Mouse (Mus musculus) neutrophil, adult 5-6 weeks (primary cell): ENCODE results near the gene Clk1. TPM values are rescaled to one million over a fixed set of nuclear protein-coding genes. Genes with fewer than 3 reads are reported as not detected.

Experiments used
- ATAC-seq: fragments of 151-379, 151-347 bp; 2 replicates; pipeline ENCODE4 v1.8.0; 2017; ENCODE audit warnings: mild to moderate bottlenecking, moderate TSS enrichment; ENCODE audit not compliant: insufficient number of reproducible peaks, poor library complexity, low FRiP score, severe bottlenecking; ENCODE audit errors: extremely low read depth
- total RNA-seq: library from RNA; stranded (forward); fragments of 200-1000 nt; gene quantifications from 2 replicates; pipeline ENCODE4 v1.2.3, GENCODE M21; 2017

The Clk1 gene
- total RNA-seq: 1,441 and 1,572 TPM in 2 replicates

DNA sequence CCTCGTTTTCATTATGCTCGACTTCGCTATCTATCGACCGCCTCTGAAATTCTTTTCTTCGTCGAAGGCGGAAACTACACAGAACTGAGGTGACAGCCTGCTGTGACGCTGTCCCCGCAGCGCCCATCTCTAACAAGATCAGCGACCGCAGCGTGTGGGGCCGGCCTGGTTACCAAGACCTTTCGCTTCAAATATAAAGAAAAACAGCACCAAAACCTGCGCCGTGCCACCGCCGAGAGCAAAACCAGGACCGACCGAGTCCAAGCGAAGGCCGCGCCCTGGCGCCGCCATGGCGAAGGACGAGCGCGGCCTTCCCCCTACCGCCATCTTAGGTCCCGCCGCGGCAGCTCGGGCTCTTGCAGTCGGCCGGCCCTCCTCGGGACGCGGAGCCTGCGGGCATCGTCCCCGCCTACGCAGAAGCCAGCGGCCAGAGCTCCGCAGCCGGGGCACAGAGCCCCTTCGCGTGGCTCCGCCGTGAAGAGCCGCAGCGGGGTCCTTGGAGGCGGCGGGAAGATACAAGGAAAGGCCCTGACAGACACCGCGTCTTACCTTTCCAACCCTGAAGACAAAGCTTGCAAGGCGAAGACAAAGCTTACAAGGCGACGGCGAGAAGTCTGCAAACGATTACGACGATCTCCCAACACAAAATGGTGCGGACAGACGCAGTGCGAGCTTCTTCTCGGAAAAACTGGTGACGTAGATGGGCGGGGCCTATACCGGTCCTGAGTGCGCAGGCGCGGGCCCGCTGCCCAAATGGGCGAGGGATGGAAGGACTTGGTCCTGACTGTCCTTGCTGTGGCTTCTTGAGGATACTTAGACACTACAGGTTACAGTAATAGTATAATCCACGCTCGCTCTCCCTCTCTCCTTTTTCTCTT is at the start of gene Clk1:
Clk1 (minus strand) TSS at position 696 of the 878 bp plus-strand sequence.
- peak; percentile 86 for ATAC-seq

DNA sequence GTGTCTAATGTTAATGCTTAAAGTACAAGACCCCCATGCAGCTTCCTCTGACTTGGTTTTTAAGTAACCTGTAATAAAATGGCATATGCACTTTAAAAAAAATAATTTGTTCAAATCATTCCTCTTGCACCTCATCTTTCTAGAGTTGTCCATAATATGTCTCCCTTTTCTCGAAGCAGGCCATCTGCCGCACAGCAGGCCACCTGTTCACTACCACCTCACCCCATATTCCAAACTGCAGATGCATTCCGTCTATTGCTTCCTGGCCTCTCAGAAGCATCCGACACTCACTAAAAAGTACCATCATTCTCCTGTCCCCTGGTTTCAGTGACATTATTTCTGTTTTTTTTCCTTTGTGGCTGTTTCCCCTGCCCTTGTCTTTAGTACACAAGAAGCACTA is 41.7 kb upstream of the Clk1 start:
- ATAC-seq: no peak

DNA sequence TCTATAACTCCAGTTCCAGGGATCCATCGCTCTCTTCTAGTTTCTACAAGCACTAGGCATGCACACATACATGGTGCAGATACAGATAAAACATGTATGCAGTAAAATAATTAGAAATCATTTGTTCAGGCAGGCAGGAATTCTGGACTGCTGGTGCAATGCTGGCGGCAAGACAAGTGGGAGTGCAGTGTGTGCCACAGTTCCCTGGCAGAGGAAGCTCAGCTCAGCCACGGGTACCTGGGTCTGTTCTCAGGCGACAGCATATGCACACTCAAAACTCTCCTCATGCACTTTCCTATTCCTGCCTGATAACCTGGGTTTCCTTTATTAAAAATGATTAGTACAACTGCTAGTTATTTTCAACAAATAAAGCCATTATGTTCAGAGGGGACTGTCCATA is 41.2 kb upstream of the Clk1 start:
- no peak for ATAC-seq

DNA sequence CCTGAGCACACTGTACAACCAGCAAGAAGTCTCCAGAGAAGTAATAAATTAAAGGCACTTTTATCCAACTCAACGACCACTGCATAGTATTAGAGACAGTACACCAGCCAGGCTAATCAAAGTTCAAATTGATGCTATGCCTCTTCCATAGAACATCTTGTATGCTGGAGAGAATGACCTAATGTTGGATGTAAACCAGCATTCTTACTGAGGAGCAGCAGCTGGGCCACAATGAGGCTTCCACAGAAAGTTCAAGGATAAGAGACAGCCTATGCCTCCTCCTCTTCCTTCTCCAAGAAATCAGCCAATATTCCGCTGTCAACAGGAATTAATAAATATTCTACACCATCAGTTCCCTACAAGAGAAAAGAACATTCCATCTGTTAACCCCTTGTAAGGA is 40.1 kb upstream of the Clk1 start:
- ATAC-seq: no peak

DNA sequence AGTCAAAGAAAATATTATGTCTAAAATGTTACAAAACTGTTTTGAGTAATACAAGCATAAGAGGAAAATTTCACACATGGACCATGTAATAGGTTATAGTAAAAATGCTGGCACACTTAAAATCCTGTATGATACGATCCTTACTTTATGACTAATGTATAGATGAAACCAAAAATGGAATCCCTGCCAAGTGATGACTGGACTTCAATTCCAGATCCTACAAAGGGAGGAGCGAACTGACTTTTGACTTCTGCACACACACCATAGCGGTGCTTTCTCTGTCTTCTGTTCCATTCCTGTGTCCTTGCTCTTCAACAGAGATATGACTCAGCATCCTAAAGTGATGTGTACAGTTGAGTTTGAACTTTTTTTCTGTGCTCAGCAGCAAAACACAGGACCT is 36.7 kb upstream of the Clk1 start:
- ATAC-seq: no peak

DNA sequence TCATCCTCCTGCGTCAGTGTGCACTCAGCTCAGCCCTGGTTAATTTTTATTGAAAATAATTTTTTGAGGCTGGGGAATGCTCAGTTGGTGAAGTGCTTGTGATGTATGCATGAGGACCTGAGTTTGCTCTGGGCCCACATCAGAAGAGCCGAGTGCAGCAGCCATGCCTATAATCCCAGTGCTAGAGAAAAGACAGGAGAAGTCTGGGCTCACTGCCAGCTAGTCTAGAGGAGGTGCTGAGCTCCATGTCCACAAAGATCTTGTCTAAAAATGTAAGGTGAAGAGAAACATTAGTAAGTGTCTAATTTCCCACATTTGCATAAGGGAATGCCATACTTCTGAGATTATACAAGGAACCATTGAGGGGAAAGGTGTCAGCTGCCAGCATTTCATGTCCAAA is 35.0 kb upstream of the Clk1 start:
- no peak for ATAC-seq

DNA sequence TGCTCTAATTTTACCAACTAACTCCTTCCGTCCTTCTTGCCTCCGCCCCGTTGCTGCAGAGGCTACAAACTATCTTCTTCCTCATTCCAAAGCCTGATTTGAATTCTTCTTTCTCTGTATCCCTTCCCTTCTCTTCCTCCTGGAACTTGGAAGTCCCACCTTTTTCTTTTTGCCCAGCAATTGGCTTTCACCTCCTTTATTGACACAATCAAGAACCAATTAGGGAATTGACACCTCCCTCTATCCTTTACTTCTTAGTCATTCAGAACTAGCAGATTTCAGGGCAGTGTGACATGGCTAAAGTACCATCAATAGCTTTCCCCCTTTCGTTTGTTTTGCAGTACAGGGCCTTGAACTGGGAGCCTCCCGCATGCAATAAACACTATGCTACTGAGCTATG is 34.3 kb upstream of the Clk1 start:
- ATAC-seq: no peak

DNA sequence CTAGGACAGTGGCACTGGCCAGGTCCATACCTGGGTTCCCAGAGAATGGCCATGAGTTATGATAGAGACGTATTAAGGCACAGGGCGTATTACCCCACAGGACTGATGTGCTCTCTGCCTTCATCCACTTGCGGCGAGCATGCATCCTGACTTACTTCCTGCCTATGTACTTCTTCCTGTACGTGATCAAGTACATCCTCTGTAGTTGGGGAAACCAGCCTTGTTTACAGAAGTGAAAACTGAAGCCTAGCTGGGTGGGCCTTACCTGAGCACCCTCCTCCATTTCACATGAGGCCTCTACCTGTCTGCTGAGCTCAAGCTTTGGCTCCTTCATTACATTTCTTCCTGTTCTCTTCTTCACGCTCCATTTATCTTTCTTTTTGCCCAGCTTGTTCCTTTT is 30.4 kb upstream of the Clk1 start:
- ATAC-seq: peak; percentile 51; the same call in 1 of the 2 replicates

DNA sequence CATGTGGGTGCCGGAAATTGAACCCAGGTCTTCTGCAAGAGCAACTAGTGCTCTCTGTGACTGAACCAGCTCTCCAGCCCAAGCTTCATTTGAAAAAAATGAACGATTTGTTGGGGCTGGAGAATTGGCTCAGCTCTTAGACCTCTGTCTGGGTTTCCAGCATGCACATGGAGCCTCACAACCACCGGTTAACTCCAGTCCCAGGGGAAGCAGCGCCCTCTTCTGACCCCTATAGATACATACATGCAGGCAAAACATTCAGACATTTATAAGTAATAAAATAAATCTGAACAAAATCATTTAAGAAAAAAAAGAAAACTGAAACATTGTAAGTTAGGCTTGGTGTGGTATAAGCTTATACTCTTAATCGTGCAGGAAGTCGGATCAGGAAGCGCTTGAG is 24.5 kb upstream of the Clk1 start:
- ATAC-seq: no peak

DNA sequence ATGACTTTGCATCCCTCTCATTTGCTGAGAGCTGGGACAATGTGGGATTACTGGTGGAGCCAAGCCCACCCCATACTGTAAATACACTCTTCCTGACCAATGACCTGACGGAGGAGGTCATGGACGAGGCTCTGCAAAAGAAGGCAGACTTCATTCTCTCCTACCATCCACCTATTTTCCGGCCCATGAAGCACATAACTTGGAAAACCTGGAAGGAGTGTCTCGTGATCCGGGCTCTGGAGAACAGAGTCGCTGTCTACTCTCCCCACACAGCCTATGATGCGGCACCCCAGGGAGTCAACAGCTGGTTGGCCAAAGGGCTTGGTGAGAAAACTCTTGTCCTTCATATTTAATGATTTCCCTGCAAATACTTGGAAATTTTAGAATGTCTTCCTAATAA is 23.9 kb upstream of the Clk1 start:
- no peak for ATAC-seq

DNA sequence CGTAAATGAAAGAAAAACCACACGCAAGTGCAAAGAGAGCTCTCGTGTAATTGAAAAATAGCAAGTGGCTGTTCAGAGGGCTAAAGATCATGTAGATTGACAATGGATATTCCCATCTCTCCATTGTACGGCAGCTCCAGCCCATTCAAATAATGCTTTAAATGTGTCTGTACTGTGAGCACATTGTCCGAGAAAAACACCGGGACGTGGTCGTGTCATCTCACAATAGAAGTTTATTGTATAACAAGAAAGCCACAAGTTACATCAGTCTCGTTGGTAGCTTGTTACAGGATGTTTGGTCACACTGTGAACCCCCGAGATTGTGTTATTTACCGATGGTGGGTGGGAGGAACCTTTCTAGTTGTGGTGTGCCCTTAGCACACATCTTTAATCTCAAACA is 22.0 kb upstream of the Clk1 start:
- no peak for ATAC-seq

DNA sequence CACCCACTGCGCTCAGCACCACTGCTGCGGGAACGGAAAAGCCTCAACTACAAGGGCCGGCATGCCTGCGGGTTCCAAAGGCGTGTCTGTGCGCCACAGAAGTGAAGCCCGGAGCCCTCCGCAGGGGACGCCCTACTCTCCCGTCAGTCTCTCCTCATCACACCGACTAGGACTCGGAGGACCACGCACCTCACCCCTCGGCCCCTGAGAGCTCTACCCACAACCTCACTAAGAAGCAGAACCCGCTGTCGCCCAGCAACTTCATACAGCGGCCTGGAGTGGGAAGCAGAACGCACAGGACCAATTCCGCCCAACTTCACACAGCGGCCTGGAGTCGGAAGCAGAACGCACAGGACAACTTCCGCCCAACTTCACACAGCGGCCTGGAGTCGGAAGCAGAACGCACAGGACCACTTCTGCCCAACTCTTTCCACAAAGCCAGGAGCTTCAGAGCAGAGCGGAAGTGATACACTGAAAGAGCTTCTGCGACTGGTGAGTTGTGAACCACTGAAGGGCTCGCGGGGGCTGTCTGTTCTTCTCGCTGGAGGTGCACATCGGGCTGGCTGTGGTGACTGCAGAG is 21.4 kb upstream of the Clk1 start, which contains the start of the genes Nif3l1 and Ppil3:
Nif3l1 (plus strand) TSS at position 9 of the 580 bp plus-strand sequence.
Ppil3 (minus strand) TSS at position 344 of the 580 bp plus-strand sequence.
- ATAC-seq: peak; percentile 94

DNA sequence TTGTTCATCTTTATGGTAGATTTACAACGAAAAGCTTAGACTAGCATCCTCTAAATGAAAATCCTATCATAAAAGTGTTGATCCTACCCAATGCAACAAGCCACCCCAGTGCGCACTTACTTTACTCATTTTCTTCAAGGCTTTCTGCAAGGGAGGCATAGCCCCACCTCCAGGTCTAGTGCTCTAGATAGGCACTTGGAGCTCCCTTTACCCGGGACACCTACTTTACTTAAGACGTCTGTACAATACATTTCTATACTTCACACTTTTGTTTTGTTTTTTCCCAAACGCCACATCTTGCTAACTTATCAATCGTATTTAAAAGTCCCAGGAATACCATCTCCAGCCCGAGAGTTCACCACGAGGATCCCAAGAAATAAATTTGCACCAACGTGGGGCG is 20.8 kb upstream of the Clk1 start:
- ATAC-seq: no peak

DNA sequence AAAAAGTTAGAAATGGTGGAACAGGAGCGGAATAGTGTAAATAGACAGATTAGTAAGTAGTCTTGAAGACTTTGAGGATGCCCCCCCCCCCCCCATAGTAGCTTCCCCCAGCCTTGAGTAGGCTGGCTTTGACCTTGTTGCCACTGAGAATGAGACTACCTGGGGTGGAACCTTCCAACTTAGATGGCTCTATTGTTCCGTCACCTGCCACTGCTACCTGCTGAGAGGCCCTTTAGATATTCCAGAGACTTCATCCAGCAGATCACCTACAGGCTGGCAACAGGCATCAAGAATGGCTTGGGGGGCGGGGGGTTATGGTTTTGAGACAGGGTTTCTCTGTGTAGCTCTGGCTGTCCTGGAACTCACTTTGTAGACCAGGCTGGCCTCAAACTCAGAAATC is 685 bp upstream of the Clk1 start:
- no peak for ATAC-seq

DNA sequence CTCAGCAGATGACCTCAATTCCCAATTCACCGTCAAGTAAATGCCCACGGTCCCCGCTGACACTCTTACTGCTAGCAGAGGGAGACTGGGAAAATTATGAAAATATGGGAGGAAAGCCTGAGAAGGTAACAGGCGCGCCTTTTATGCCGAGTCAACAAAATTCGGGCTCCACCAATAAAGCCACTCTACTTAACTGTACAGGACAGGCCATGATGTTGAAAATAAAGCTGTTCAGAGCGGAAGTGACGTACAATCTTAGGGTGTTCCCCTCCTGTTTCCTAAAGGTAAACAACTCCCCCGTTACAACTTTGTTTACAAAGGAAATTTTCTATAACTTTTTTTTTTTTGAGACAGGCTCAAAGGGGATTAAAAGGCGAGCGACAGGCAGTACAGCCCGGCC is 987 bp downstream of the Clk1 start:
- peak; percentile 73 for ATAC-seq

DNA sequence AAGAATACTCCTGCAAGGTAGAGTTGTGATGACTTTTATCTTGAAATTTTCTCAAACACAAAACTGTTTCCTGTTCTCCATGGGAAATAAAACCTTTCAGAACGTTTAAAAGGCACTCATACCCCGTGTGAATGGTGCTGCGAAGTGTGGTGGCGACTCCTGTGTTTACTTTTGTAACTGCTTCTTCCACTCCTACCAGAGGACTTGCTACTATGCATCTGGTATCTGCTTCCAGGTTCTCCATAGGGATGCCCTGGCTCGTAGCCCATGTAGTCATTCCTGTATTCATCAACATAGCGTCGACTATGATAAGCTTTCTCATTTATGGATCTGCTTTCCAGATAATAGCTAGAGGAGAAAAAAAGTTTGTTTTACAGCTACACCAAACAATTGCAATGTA is 2.9 kb downstream of the Clk1 start:
- no peak for ATAC-seq

DNA sequence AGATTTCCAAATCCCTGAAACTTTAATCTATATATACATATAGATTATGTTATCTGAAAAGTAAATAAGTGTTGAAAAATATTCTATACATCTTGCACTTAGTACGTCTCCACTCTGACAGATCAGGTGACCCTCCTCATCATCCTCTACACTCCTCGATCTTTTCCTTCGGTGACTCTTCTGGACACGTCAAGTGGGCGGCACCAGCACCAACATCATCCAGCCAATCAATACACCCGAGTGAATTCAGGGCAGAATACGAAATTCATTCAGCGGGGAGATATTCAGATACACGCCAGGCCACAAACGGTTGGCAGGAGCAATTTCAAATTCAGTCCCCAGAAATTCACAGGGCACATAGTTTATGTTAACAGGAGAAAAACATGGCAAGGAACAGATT is 3.8 kb downstream of the Clk1 start:
- ATAC-seq: no peak

DNA sequence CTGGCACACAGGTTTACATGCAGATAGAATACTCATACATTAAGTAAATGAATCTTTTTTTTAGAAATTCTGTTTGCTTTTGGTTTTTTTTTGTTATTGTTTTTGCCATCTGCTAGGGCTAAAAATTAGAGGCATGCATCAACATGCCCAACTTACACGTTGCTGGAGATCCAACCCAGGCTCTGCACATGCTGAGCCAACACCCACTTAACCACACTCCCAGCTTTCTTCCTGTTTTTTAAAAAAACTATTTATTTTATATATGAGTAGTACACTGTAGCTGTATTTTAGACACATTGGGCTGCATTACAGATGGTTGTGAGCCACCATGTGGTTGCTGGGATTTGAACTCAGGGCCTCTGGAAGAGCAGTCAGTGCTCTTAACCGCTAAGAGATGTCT is 7.8 kb downstream of the Clk1 start:
- no peak for ATAC-seq

DNA sequence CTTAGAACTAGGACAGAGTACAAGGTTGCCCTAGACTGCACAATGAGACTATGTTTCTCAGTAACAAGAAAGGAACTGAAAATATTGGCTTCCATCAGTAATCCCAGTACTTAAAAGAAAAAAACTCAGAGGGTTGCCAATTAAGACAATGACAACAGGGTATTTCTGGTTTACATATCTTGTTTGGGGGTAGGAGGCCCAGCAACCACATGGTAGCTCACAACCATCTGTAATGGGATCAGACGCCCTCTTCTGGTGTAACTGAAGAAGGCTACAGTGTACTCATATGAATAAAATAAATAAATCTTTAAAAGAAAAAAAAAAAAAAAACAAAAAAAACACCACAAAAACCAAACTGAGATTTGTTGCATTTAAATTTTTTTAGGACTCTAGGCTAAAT is 8.4 kb downstream of the Clk1 start:
- no peak for ATAC-seq

DNA sequence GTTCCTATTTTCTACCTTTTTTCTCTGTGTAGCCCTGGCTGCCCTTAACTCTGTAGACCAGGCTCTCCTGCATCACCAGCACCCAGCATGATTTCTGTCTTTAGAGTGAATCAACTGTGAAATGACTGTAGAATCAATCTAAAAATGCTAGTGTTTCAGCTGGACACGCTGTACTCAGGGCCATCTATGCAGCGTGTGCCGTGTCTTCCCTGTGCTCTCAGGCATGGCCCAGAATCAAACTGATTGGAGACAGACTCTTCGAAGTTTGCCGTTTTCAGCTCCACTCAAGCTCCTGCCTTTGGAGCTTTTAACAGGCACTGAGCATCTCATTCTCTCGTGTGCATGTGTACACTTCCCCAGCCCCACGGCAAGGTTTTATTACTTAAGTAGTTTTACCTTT is 13.1 kb downstream of the Clk1 start:
- no peak for ATAC-seq

DNA sequence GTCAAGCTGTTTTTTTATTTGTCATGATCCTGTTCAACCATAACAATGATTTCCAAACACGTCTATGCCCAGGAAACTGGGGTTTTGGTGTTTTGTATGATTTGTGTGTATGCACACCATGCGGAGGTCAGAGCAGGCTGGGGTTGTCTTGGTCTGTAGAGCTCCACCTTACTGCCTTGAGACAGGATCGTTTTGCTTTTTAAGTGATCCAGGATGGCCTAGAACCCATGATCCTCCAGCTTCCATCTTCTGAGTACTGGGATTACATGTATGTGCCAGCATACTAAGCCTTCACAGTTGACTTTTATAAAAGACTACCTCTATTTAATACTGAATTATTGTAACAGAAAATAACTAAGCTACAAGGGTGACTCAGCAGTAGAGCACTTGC is 13.7 kb downstream of the Clk1 start:
- ATAC-seq: no peak
